Mouse (Mus musculus): Measurements from ENCODE around the gene Tex101. TPM values are rescaled to one million over a fixed set of nuclear protein-coding genes. Genes with fewer than 3 reads are reported as not detected.
A peak's percentile ranks its signal among the peaks of the same experiment; 100 is the strongest.

Tex101 gene
- polyA plus RNA-seq, 1 experiment: 1.5 TPM

DNA sequence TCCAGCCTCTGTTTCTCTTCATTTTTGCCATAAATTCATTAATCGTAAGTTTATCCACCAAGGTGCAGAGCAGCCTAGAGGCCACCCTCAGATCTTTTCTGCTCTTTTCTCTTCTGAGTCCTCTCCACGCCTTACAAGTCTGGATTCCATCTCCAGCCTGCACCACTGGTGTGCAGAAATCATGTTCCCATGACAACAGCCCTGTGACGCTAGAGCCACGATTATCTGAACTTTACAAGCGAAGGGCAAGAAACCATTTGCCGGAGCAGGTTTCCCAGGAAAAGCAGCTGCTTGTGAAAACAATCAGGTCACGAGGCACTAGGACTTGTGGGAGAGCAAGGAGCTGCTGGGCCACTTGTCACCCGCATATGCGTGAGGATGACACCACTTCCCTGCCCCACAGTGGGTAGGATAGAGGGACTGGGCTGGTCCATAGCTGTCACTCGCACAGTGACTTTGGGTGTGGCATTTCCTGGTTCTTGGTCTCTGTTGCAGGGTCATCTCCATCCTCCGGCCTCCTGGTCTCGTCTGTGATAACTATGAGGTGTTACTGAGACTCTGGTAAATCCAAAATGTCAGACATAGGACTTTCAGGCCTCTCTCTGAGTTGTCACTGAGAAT, 16.6 kb downstream of the Tex101 start:
- Histone ChIP-seq H3K4me3 (ENCODE audit: low read depth, low read length) (no peak overlapping the region), H3K27me3 (ENCODE audit: control insufficient read depth, insufficient read depth, low read length, poor library complexity, severe bottlenecking) (no peaks in the 10 kb centered on the region), H3K9ac (ENCODE audit: low read depth, poor library complexity, severe bottlenecking) (no peak overlapping the region), H3K4me1 (ENCODE audit: control insufficient read depth, insufficient read depth, low read length) (peaks cover 4% of the 10 kb centered on the region), H3K9me3 (replicated peaks; ENCODE audit: control insufficient read depth, insufficient read depth, low read length, poor library complexity, severe bottlenecking) (no peaks in the 10 kb centered on the region), H3K36me3 (ENCODE audit: control insufficient read depth, insufficient read depth, low read length, poor library complexity, severe bottlenecking) (no peaks in the 10 kb centered on the region), H3K27ac (ENCODE audit: insufficient read depth, low read length) (no peak overlapping the region)
- TF ChIP-seq POLR2A (IDR thresholded peaks at IDR 0.05; ENCODE audit: insufficient read depth, low read length): no peak
- no peak for TF ChIP-seq CTCF (IDR thresholded peaks at IDR 0.05; ENCODE audit: low read depth, low read length)
- TF ChIP-seq EP300 (IDR thresholded peaks at IDR 0.05; ENCODE audit: insufficient read depth, low read depth, low read length): no peak

DNA sequence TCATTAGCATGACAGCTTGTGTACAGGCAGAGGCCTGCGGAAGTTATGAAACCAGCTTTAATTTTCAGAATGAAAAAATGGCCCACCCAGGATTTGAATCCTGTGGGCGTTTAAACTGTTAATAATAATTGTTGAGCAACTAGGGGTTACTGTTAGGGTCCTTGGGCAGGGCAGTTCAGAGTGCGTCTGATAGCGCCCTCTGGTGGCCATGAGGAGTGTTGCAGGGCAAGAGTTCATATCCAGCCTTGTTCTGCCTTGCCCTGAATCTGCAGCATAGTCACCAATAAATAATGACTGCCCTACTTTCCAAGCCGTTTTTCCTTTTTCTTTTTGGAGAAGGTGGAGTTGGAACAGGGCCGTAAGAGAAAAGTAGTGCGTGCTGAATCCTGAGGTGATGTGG, 22.8 kb downstream of the Tex101 start:
- TF ChIP-seq CTCF (IDR thresholded peaks at IDR 0.05; ENCODE audit: low read depth, low read length): peak; percentile 99
- no peak for TF ChIP-seq EP300 (IDR thresholded peaks at IDR 0.05; ENCODE audit: insufficient read depth, low read depth, low read length)
- TF ChIP-seq POLR2A (IDR thresholded peaks at IDR 0.05; ENCODE audit: insufficient read depth, low read length): no peak
- Histone ChIP-seq H3K4me3 (ENCODE audit: low read depth, low read length) (no peak overlapping the region), H3K9me3 (replicated peaks; ENCODE audit: control insufficient read depth, insufficient read depth, low read length, poor library complexity, severe bottlenecking) (no peaks in the 10 kb centered on the region), H3K27me3 (ENCODE audit: control insufficient read depth, insufficient read depth, low read length, poor library complexity, severe bottlenecking) (no peaks in the 10 kb centered on the region), H3K27ac (ENCODE audit: insufficient read depth, low read length) (no peak overlapping the region), H3K9ac (ENCODE audit: low read depth, poor library complexity, severe bottlenecking) (no peak overlapping the region), H3K4me1 (ENCODE audit: control insufficient read depth, insufficient read depth, low read length) (no peaks in the 10 kb centered on the region), H3K36me3 (ENCODE audit: control insufficient read depth, insufficient read depth, low read length, poor library complexity, severe bottlenecking) (no peaks in the 10 kb centered on the region)

DNA sequence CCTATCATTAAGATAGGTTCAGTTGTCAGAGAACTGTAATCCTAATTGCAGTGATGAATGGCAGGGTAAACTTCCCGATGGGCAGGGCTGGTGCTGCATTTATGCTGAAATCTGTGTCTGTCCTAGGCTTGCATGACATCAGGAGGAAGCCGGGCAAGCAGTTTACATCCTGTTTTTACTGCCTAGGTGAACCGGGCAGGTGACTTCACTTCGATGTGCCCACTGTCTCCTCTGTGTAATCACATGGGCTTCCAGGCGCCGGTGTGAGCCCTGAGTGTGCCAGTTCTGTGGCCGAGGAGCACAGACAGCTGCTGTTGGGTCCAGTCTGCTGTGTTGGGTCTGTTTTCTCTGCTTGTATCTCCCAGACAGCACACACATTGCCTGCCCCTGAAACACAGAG, 30.0 kb downstream of the Tex101 start:
- Histone ChIP-seq H3K9me3 (replicated peaks; ENCODE audit: control insufficient read depth, insufficient read depth, low read length, poor library complexity, severe bottlenecking) (no peaks in the 10 kb centered on the region), H3K27ac (ENCODE audit: insufficient read depth, low read length) (no peak overlapping the region)
- TF ChIP-seq EP300 (IDR thresholded peaks at IDR 0.05; ENCODE audit: insufficient read depth, low read depth, low read length) (no peak), CTCF (IDR thresholded peaks at IDR 0.05; ENCODE audit: low read depth, low read length) (no peak), POLR2A (IDR thresholded peaks at IDR 0.05; ENCODE audit: insufficient read depth, low read length) (no peak)

DNA sequence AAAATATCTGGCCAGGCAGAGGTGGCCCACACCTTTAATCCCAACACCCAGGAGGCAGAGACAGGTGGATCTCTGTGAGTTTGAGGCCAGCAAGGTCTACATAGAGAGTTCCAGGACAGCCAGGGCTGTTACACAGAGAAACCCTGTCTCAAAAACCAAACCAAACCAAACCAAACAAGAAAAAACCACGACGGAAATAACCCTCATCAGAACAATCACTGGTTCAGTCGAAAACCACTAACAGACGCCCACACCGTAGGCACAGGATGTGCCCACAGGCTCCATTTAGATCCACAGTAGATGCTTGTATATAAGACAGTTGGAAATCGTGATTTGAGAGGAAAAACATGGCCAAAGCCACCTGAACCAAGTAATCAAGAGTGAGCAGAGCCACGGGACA, 31.5 kb downstream of the Tex101 start:
- Histone ChIP-seq H3K27ac (ENCODE audit: insufficient read depth, low read length) (no peak overlapping the region), H3K27me3 (ENCODE audit: control insufficient read depth, insufficient read depth, low read length, poor library complexity, severe bottlenecking) (no peaks in the 10 kb centered on the region), H3K36me3 (ENCODE audit: control insufficient read depth, insufficient read depth, low read length, poor library complexity, severe bottlenecking) (no peaks in the 10 kb centered on the region), H3K9me3 (replicated peaks; ENCODE audit: control insufficient read depth, insufficient read depth, low read length, poor library complexity, severe bottlenecking) (no peaks in the 10 kb centered on the region), H3K4me3 (ENCODE audit: low read depth, low read length) (no peak overlapping the region), H3K9ac (ENCODE audit: low read depth, poor library complexity, severe bottlenecking) (no peak overlapping the region), H3K4me1 (ENCODE audit: control insufficient read depth, insufficient read depth, low read length) (no peaks in the 10 kb centered on the region)
- TF ChIP-seq POLR2A (IDR thresholded peaks at IDR 0.05; ENCODE audit: insufficient read depth, low read length): no peak
- no peak for TF ChIP-seq EP300 (IDR thresholded peaks at IDR 0.05; ENCODE audit: insufficient read depth, low read depth, low read length)
- no peak for TF ChIP-seq CTCF (IDR thresholded peaks at IDR 0.05; ENCODE audit: low read depth, low read length)

More for the DNA sequence above, 30.0 kb downstream of the Tex101 start:
- Histone ChIP-seq H3K27me3 (ENCODE audit: control insufficient read depth, insufficient read depth, low read length, poor library complexity, severe bottlenecking) (no peaks in the 10 kb centered on the region), H3K36me3 (ENCODE audit: control insufficient read depth, insufficient read depth, low read length, poor library complexity, severe bottlenecking) (no peaks in the 10 kb centered on the region), H3K4me3 (ENCODE audit: low read depth, low read length) (no peak overlapping the region), H3K4me1 (ENCODE audit: control insufficient read depth, insufficient read depth, low read length) (no peaks in the 10 kb centered on the region), H3K9ac (ENCODE audit: low read depth, poor library complexity, severe bottlenecking) (no peak overlapping the region)

DNA sequence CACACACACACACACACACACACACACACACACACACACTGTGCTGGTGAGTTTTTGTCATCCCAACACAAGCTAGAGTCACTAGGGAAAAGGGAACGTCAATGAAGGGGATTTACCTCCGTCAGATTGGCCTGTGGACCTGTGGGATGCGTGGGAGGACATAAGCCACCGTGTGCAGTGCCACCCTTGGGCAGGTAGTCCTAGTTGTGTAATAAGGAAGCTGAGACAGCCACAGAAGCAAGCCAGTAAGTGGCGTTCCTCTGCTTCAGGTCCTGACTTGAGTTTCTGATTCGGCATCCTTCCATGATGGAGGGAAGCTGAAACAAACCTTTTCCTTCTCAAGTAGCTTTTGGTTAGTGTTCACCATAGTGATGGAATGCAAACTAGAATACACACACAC, 32.0 kb downstream of the Tex101 start:
- no peaks in the 10 kb centered on the region for H3K27me3 ChIP-seq (ENCODE audit: control insufficient read depth, insufficient read depth, low read length, poor library complexity, severe bottlenecking)
- no peak overlapping the region for H3K9ac ChIP-seq (ENCODE audit: low read depth, poor library complexity, severe bottlenecking)
- no peaks in the 10 kb centered on the region for H3K36me3 ChIP-seq (ENCODE audit: control insufficient read depth, insufficient read depth, low read length, poor library complexity, severe bottlenecking)
- no peaks in the 10 kb centered on the region for H3K4me1 ChIP-seq (ENCODE audit: control insufficient read depth, insufficient read depth, low read length)
- no peaks in the 10 kb centered on the region for H3K9me3 ChIP-seq (replicated peaks; ENCODE audit: control insufficient read depth, insufficient read depth, low read length, poor library complexity, severe bottlenecking)
- no peak overlapping the region for H3K27ac ChIP-seq (ENCODE audit: insufficient read depth, low read length)
- H3K4me3 ChIP-seq (ENCODE audit: low read depth, low read length): no peak overlapping the region
- TF ChIP-seq CTCF (IDR thresholded peaks at IDR 0.05; ENCODE audit: low read depth, low read length): no peak
- TF ChIP-seq EP300 (IDR thresholded peaks at IDR 0.05; ENCODE audit: insufficient read depth, low read depth, low read length): no peak
- TF ChIP-seq POLR2A (IDR thresholded peaks at IDR 0.05; ENCODE audit: insufficient read depth, low read length): no peak

DNA sequence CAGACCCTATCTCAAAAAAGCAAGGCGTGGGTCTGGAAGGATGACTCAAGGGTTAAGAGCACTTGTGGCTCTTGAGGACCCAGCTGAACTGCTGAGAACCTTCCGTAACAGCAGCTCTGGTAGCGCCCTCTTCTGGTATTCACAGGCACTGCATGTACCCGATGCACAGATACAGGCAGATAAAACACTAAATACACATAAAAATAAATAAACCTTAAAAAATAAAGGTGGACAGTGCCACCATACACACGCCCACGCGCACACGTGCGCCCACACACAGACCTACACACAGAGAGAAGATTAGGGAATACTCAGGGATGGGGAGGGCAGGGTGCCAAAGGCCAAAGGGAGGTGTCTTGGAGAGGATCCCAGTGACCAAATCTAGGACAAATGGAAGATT, 34.0 kb downstream of the Tex101 start:
- Histone ChIP-seq H3K36me3 (ENCODE audit: control insufficient read depth, insufficient read depth, low read length, poor library complexity, severe bottlenecking) (no peaks in the 10 kb centered on the region), H3K4me3 (ENCODE audit: low read depth, low read length) (no peak overlapping the region), H3K27me3 (ENCODE audit: control insufficient read depth, insufficient read depth, low read length, poor library complexity, severe bottlenecking) (no peaks in the 10 kb centered on the region), H3K27ac (ENCODE audit: insufficient read depth, low read length) (no peak overlapping the region), H3K4me1 (ENCODE audit: control insufficient read depth, insufficient read depth, low read length) (no peaks in the 10 kb centered on the region), H3K9ac (ENCODE audit: low read depth, poor library complexity, severe bottlenecking) (no peak overlapping the region), H3K9me3 (replicated peaks; ENCODE audit: control insufficient read depth, insufficient read depth, low read length, poor library complexity, severe bottlenecking) (no peaks in the 10 kb centered on the region)
- TF ChIP-seq POLR2A (IDR thresholded peaks at IDR 0.05; ENCODE audit: insufficient read depth, low read length) (no peak), CTCF (IDR thresholded peaks at IDR 0.05; ENCODE audit: low read depth, low read length) (peak; percentile 89), EP300 (IDR thresholded peaks at IDR 0.05; ENCODE audit: insufficient read depth, low read depth, low read length) (no peak)

Data from ES-Bruce4 (cell line).